Mouse (Mus musculus) liver, embryonic 13.5 days (tissue): ENCODE data around the gene Gorasp1. TPM values are rescaled to one million over a fixed set of nuclear protein-coding genes. Genes with fewer than 3 reads are reported as not detected.
A peak's percentile ranks its signal among the peaks of the same experiment; 100 is the strongest.

Source experiments
- ATAC-seq: fragments of 200-750 bp; cut with Nextera tagmentation; 2 replicates; pipeline ENCODE4 v1.8.0; 2017; ENCODE audit warnings: low read depth, mild to moderate bottlenecking, moderate number of reproducible peaks, moderate library complexity
- DNase-seq: peaks from one replicate; pipeline ENCODE4 v3.0.0; 2022
- H3K27ac ChIP-seq: fragments of 300-500 bp; sonication (generic); 2 replicates; pipeline ENCODE4 v1.5.1; 2015; ENCODE audit warnings: moderate library complexity, mild to moderate bottlenecking, inconsistent platforms
- H3K27me3 ChIP-seq: fragments of 300-500 bp; sonication (generic); 2 replicates; pipeline ENCODE4 v1.6.1; 2015; ENCODE audit warnings: mild to moderate bottlenecking, inconsistent platforms
- H3K36me3 ChIP-seq: fragments of 300-500 bp; sonication (generic); 2 replicates; pipeline ENCODE4 v1.6.1; 2015; ENCODE audit warnings: mild to moderate bottlenecking, inconsistent platforms
- H3K4me1 ChIP-seq: fragments of 300-500 bp; sonication (generic); replicated peaks from 2 replicates; pipeline ENCODE4 v1.6.1; 2015; ENCODE audit warnings: inconsistent platforms
- H3K4me2 ChIP-seq: fragments of 300-500 bp; sonication (generic); 2 replicates; pipeline ENCODE4 v1.6.1; 2015; ENCODE audit warnings: inconsistent platforms, mild to moderate bottlenecking, moderate library complexity
- H3K4me3 ChIP-seq: fragments of 300-500 bp; sonication (generic); replicated peaks from 2 replicates; pipeline ENCODE4 v1.5.1; 2015; ENCODE audit warnings: mild to moderate bottlenecking, inconsistent platforms
- H3K9ac ChIP-seq: fragments of 300-500 bp; sonication (generic); 2 replicates; pipeline ENCODE4 v1.6.1; 2015; ENCODE audit warnings: mild to moderate bottlenecking, inconsistent platforms
- H3K9me3 ChIP-seq: fragments of 300-500 bp; sonication (generic); replicated peaks from 2 replicates; pipeline ENCODE4 v1.6.1; 2016; ENCODE audit warnings: inconsistent platforms
- WGBS: fragments of 180-500 bp; shearing (Covaris S2); methylation state at CpG from one replicate; pipeline ENCODE4 v1.1.7; 2015; ENCODE audit not compliant: insufficient replicate concordance; 5-methylcytosine and 5-hydroxymethylcytosine counted together
- polyA plus RNA-seq: library from polyadenylated mRNA; unstranded; fragments of >200 nt; fragmentation: Nextera tagmentation; extraction: Ambion mirVana; gene quantifications from 2 replicates; pipeline ENCODE4 v1.2.1, GENCODE M21; 2015

Gene Gorasp1
- polyA plus RNA-seq, 1 experiment from 2014 or later: 10.4 TPM

GRCm38 (mm10) chr9:119948804-119949203 lies 11.4 kb upstream of the Gorasp1 start:
- no peak overlapping the region for H3K4me2 ChIP-seq
- no peak overlapping the region for H3K27ac ChIP-seq
- no peak overlapping the region for H3K9ac ChIP-seq
- DNase-seq (no peak), ATAC-seq (no peak)
- H3K4me3 ChIP-seq: no peak overlapping the region
- WGBS: 12% methylated on average over 3 of the region's 3 CpGs
- H3K4me1 ChIP-seq: no peaks in the 10 kb centered on the region
- H3K9me3 ChIP-seq: no peaks in the 10 kb centered on the region
- H3K27me3 ChIP-seq: no peaks in the 10 kb centered on the region
- H3K36me3 ChIP-seq: no peaks in the 10 kb centered on the region

GRCm38 (mm10) chr9:119945173-119945900 lies 8.0 kb upstream of the Gorasp1 start:
- no peak for ATAC-seq
- no peaks in the 10 kb centered on the region for H3K9me3 ChIP-seq
- H3K4me1 ChIP-seq: no peaks in the 10 kb centered on the region
- 60% methylated on average over 12 of the region's 12 CpGs for WGBS
- H3K36me3 ChIP-seq: no peaks in the 10 kb centered on the region
- H3K27me3 ChIP-seq: no peaks in the 10 kb centered on the region
- H3K27ac ChIP-seq: no peak overlapping the region
- no peak overlapping the region for H3K4me2 ChIP-seq
- DNase-seq: no peak
- H3K4me3 ChIP-seq: no peak overlapping the region
- H3K9ac ChIP-seq: no peak overlapping the region

DNA sequence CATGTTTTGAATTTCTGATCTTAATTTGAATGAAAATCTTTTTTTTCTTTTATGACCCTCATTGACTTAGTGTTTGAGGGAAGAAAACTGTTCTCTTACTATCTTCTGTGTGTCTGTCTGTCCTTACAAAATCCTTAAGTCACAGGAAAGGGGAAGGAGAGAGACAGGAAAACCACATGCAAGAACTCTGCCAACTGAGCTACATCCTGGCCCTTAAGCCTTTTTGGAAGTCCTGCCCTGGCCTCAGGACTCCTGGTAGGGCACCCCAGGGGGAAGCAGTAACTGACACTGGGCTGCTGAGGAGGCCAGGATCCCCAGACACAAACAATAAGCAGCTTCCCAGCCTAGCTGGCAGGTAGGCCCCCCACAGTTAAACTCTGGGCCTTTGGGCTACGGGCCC lies 6.0 kb upstream of the Gorasp1 start:
- Histone ChIP-seq H3K4me1 (no peaks in the 10 kb centered on the region), H3K36me3 (no peaks in the 10 kb centered on the region), H3K27me3 (no peaks in the 10 kb centered on the region; the same call in 1 of the 2 replicates), H3K9ac (no peak overlapping the region), H3K4me3 (no peak overlapping the region), H3K9me3 (no peaks in the 10 kb centered on the region), H3K4me2 (no peak overlapping the region), H3K27ac (no peak overlapping the region; the same call in 1 of the 2 replicates)
- DNase-seq: no peak
- WGBS: 58% methylated on average over 1 of the region's 1 CpGs
- ATAC-seq: no peak

- no peak for ATAC-seq
- no peaks in the 10 kb centered on the region for H3K9me3 ChIP-seq
- H3K9ac ChIP-seq: no peak overlapping the region
- H3K36me3 ChIP-seq: no peaks in the 10 kb centered on the region
- peaks cover 8% of the 10 kb centered on the region for H3K4me1 ChIP-seq
- H3K27ac ChIP-seq: no peak overlapping the region
- no peak for DNase-seq
- 78% methylated on average over 14 of the region's 14 CpGs for WGBS
- H3K4me2 ChIP-seq: no peak overlapping the region
- H3K4me3 ChIP-seq: no peak overlapping the region
- no peaks in the 10 kb centered on the region; the same call in 1 of the 2 replicates for H3K27me3 ChIP-seq
Observed at GRCm38 (mm10) chr9:119941861-119942260, 4.5 kb upstream of the Gorasp1 start.

GRCm38 (mm10) chr9:119941407-119941806 lies 4.0 kb upstream of the Gorasp1 start:
- WGBS: 69% methylated on average over 5 of the region's 5 CpGs
- no peak overlapping the region for H3K4me3 ChIP-seq
- H3K4me1 ChIP-seq: peaks cover 13% of the 10 kb centered on the region
- H3K27ac ChIP-seq: no peak overlapping the region
- ATAC-seq (no peak), DNase-seq (no peak)
- H3K27me3 ChIP-seq: no peaks in the 10 kb centered on the region; the same call in 1 of the 2 replicates
- no peak overlapping the region for H3K4me2 ChIP-seq
- no peaks in the 10 kb centered on the region for H3K36me3 ChIP-seq
- no peak overlapping the region for H3K9ac ChIP-seq
- no peaks in the 10 kb centered on the region for H3K9me3 ChIP-seq

GRCm38 (mm10) chr9:119939646-119940045 lies 2.3 kb upstream of the Gorasp1 start:
- DNase-seq (no peak), ATAC-seq (no peak)
- Histone ChIP-seq H3K4me1 (peaks cover 25% of the 10 kb centered on the region), H3K4me3 (no peak overlapping the region), H3K27ac (no peak overlapping the region), H3K9ac (no peak overlapping the region), H3K36me3 (peaks cover 7% of the 10 kb centered on the region), H3K27me3 (no peaks in the 10 kb centered on the region; the same call in 1 of the 2 replicates), H3K9me3 (no peaks in the 10 kb centered on the region), H3K4me2 (no peak overlapping the region)
- WGBS: 76% methylated on average over 10 of the region's 10 CpGs

GRCm38 (mm10) chr9:119938496-119938895 lies 1.1 kb upstream of the Gorasp1 start:
- H3K4me3 ChIP-seq: no peak overlapping the region
- no peaks in the 10 kb centered on the region for H3K9me3 ChIP-seq
- DNase-seq (no peak), ATAC-seq (no peak)
- peaks cover 32% of the 10 kb centered on the region for H3K4me1 ChIP-seq
- H3K27ac ChIP-seq: no peak overlapping the region
- 37% methylated on average over 4 of the region's 4 CpGs for WGBS
- no peaks in the 10 kb centered on the region; the same call in 1 of the 2 replicates for H3K27me3 ChIP-seq
- H3K36me3 ChIP-seq: peaks cover 7% of the 10 kb centered on the region
- no peak overlapping the region for H3K9ac ChIP-seq
- H3K4me2 ChIP-seq: no peak overlapping the region

DNA sequence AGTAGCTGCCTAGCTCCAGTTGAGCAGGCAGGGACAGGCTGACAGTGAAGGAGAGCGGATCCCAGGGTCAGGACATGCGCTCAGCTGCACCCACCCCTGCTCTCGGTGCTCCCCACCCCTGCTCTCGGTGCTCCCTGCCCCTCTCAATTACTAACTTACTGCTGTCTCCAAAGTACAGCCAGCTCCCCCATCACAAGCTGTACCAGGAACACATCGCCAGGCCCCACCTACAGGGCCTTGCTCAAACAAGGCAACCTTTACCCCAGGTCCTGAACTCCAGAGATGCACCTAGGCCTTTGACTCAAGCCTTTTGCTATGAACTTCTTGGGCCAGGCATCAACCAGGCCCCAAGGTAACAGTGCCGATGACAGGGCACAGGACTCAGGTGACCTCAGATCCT lies 3.7 kb downstream of the Gorasp1 start:
- DNase-seq (no peak), ATAC-seq (no peak)
- H3K9ac ChIP-seq: no peak overlapping the region
- no peak overlapping the region for H3K4me3 ChIP-seq
- H3K36me3 ChIP-seq: peaks cover 50% of the 10 kb centered on the region
- H3K4me1 ChIP-seq: peaks cover 43% of the 10 kb centered on the region
- peak overlapping the region; percentile 45; the same call in 1 of the 2 replicates for H3K27ac ChIP-seq
- no peaks in the 10 kb centered on the region for H3K27me3 ChIP-seq
- H3K9me3 ChIP-seq: no peaks in the 10 kb centered on the region
- WGBS: 77% methylated on average over 6 of the region's 6 CpGs
- H3K4me2 ChIP-seq: no peak overlapping the region

GRCm38 (mm10) chr9:119932358-119932757 lies 5.0 kb downstream of the Gorasp1 start:
- no peaks in the 10 kb centered on the region for H3K27me3 ChIP-seq
- H3K36me3 ChIP-seq: peaks cover 63% of the 10 kb centered on the region
- WGBS: 78% methylated on average over 12 of the region's 12 CpGs
- H3K4me2 ChIP-seq: no peak overlapping the region
- H3K9me3 ChIP-seq: no peaks in the 10 kb centered on the region
- ATAC-seq: no peak
- no peak overlapping the region for H3K9ac ChIP-seq
- no peak overlapping the region for H3K4me3 ChIP-seq
- DNase-seq: no peak
- peaks cover 38% of the 10 kb centered on the region for H3K4me1 ChIP-seq
- H3K27ac ChIP-seq: no peak overlapping the region

- WGBS: 75% methylated on average over 5 of the region's 5 CpGs
- Histone ChIP-seq H3K9ac (no peak overlapping the region), H3K4me1 (peaks cover 4% of the 10 kb centered on the region; the same call in 1 of the 2 replicates), H3K27me3 (no peaks in the 10 kb centered on the region), H3K4me3 (no peak overlapping the region), H3K4me2 (no peak overlapping the region), H3K36me3 (peaks cover 88% of the 10 kb centered on the region), H3K27ac (no peak overlapping the region), H3K9me3 (no peaks in the 10 kb centered on the region)
- ATAC-seq: no peak
- DNase-seq: no peak
Observed at GRCm38 (mm10) chr9:119926497-119926896, 10.9 kb downstream of the Gorasp1 start.

- H3K36me3 ChIP-seq: peaks cover 90% of the 10 kb centered on the region
- H3K9ac ChIP-seq: no peak overlapping the region
- no peak overlapping the region for H3K27ac ChIP-seq
- no peak for ATAC-seq
- 54% methylated on average over 8 of the region's 8 CpGs for WGBS
- no peak overlapping the region for H3K4me3 ChIP-seq
- H3K4me1 ChIP-seq: peaks cover 4% of the 10 kb centered on the region; the same call in 1 of the 2 replicates
- H3K4me2 ChIP-seq: no peak overlapping the region
- H3K9me3 ChIP-seq: no peaks in the 10 kb centered on the region
- H3K27me3 ChIP-seq: no peaks in the 10 kb centered on the region
- DNase-seq: no peak
Observed at GRCm38 (mm10) chr9:119925729-119926128, 11.6 kb downstream of the Gorasp1 start.

DNA sequence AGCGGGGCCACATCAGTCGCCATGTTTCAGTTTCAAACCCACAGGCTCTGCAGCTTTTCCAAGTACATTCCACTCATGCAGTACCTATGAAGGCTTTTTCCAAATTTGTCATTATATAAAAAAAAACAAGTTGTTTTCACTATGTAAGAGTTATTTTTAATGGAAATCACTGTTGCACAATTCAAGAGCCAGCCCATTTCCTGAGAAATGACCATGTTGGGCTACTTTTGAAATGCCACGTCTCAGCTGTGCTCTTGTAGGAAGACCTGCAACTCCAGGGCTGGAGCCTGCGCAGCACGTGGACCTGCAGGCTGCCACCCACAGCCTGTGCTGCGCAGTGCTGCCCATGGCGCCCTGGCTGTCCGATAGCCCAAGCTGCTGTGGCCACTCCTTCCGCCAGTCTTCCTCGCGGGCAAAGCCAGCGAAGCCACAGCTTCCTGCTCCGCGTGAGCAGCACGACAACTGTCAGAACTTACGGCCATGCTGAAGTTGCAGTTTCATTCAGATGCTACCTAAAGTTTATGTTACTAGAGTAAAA lies 12.2 kb downstream of the Gorasp1 start:
- no peak overlapping the region for H3K9ac ChIP-seq
- no peak overlapping the region for H3K4me3 ChIP-seq
- 40% methylated on average over 16 of the region's 16 CpGs for WGBS
- H3K27me3 ChIP-seq: no peaks in the 10 kb centered on the region
- peaks cover 90% of the 10 kb centered on the region for H3K36me3 ChIP-seq
- H3K9me3 ChIP-seq: no peaks in the 10 kb centered on the region
- H3K4me2 ChIP-seq: no peak overlapping the region
- no peak for DNase-seq
- H3K4me1 ChIP-seq: peaks cover 4% of the 10 kb centered on the region; the same call in 1 of the 2 replicates
- no peak overlapping the region for H3K27ac ChIP-seq
- ATAC-seq: no peak
